Mouse (Mus musculus): ENCODE measurements around the gene Lif. TPM values are rescaled to one million over a fixed set of nuclear protein-coding genes. Genes with fewer than 3 reads are reported as not detected.

Gene Lif
- polyA plus RNA-seq, 1 experiment from 2014 or later: 0.04 TPM

DNA sequence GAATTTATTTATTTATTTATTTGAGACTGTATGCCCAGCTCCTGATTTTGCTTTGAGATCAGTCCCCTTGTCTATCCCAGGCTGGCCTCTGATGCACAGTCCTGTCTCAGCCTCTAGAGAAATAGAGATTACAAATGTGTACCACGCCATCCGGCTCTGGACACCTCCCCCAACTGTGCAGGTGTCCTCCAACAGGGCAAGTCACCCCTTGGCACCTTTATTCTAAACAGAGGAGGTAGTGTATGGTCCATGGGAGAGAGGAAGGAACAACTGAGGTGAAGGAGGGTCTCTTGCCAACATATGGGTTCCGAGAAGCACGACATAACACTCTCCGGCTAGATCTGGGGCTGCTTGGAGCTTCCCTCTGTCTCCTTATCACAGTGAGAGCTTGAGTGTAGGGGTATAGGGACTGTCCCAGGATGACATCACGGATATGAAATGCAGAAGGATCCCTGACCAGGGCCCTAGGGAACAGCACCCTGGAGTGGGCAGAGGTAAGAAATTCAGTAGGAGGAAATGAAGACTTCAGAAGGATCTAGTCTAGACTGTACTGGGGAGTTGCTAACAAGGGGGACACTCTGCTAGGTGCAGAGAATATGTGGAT, 22.2 kb upstream of the Lif start:
- Histone ChIP-seq H3K4me3 (replicated peaks) (no peak overlapping the region), H3K9ac (replicated peaks) (no peak overlapping the region), H3K36me3 (no peaks in the 10 kb centered on the region), H3K27me3 (replicated peaks) (no peaks in the 10 kb centered on the region), H3K4me1 (no peaks in the 10 kb centered on the region), H3K27ac (replicated peaks) (no peak overlapping the region), H3K9me3 (replicated peaks) (no peaks in the 10 kb centered on the region), H3K4me2 (no peak overlapping the region)
- ATAC-seq (ENCODE audit: low FRiP score): no peak
- WGBS: 91% methylated on average over 6 of the region's 6 CpGs

DNA sequence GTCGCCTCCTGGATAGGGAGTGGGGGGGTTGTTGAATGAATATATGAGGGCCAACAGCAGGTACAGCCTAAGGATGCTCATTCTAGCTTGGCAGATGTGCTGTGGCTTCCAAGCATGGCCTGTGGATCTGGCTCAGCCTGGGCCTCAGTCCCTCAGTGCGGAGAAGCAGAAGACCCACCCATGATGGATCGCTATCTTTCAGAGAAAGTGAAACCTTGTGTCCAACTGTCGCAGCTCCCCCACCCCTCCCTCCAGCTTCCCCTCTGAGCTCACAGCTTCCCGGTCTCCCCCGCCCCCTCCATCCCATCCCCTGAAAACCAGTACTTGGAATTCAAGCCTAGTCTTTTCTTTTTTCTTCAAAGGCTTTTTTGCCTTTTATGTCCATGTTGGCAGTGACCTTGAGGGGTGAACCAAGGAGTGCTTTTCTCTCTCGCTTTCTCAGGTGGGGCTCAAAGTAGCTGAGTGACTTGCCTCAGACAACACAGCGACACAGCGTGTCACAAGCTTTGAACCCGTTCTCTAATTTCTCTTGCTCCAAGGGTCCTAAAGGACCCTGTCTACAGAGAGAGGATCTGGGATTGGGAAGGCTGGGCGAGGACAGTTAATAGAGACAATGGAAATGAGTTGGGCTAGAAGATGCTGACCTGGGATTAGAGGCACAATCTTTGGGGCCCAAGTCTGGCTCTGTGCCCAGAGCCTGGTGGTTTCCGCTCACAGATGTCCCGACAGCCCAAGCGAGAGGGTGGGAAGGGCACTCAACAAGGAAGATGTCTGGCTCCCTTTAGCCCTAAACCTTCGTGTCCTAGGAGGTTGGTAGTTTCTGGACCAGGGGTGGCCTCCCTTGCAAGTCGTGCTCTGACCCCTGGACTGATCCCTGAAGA, 21.5 kb upstream of the Lif start, which contains the start of gene Osm:
Osm (plus strand) TSS at position 756 of the 881 bp plus-strand sequence.
- H3K9ac ChIP-seq (replicated peaks): no peak within 1 kb of the TSS
- WGBS: 78% methylated on average over 16 of the region's 16 CpGs
- H3K27ac ChIP-seq (replicated peaks): no peak within 1 kb of the TSS
- no peak within 1 kb of the TSS for H3K4me3 ChIP-seq (replicated peaks)
- no peak within 1 kb of the TSS for H3K4me2 ChIP-seq
- no peak for ATAC-seq (ENCODE audit: low FRiP score)
- no peaks in the 10 kb centered on the region for H3K27me3 ChIP-seq (replicated peaks)
- H3K9me3 ChIP-seq (replicated peaks): no peaks in the 10 kb centered on the region
- H3K4me1 ChIP-seq: no peaks in the 10 kb centered on the region
- no peaks in the 10 kb centered on the region for H3K36me3 ChIP-seq

DNA sequence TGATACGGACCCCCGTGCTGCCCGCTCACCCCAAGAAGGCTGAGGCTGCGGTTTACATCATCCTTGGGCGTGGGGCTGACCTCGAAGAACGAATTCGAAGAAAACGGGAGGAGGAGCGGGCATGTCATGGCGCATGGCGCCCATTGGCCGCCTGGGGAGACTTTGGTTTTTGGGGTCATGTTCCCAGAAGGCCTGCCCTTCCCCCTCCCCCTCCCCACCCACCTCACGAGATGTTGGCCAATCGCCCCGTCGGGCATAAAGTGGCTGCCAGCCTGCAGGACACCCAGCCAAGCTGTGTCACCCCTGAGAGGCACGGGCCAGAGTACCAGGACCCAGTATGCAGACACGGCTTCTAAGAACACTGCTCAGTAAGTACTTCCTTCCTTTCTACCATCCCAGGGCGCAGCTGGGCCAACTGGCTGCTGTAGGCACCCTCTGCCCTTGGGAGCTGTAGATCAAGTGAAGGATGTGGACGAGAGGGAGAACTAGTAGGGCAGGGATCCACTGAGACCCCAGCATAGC, 20.8 kb upstream of the Lif start:
- H3K4me2 ChIP-seq: no peak overlapping the region
- H3K9me3 ChIP-seq (replicated peaks): no peaks in the 10 kb centered on the region
- 87% methylated on average over 21 of the region's 21 CpGs for WGBS
- H3K27ac ChIP-seq (replicated peaks): no peak overlapping the region
- no peak for ATAC-seq (ENCODE audit: low FRiP score)
- H3K4me3 ChIP-seq (replicated peaks): no peak overlapping the region
- no peaks in the 10 kb centered on the region for H3K4me1 ChIP-seq
- no peaks in the 10 kb centered on the region for H3K36me3 ChIP-seq
- H3K9ac ChIP-seq (replicated peaks): no peak overlapping the region
- no peaks in the 10 kb centered on the region for H3K27me3 ChIP-seq (replicated peaks)

DNA sequence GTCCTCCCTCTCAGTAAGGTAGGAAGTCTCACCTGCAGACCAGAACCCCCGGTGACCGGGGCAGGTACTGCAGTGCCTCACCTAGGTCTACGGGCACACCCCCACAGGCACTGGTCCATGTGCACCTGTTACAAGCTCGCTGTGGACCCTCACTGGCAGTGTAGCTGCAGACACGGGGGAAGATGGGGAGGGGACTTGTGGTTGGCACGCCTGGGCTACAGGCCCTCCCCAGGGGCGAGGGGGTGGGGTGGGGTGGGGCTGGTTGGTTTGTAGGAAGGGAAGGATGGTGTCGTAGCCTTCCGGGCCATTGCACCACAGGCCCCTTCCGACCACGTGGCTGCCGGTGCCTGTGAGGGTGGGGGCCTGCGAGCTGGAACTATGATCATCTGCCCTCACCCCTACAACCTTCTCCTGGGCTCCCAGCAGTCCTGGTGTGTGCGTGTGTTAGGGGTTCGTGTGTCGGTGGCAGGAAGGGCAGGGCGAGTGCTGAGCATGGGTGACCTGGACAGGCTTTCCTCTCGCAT, 19.9 kb upstream of the Lif start:
- 83% methylated on average over 18 of the region's 18 CpGs for WGBS
- Histone ChIP-seq H3K9ac (replicated peaks) (no peak overlapping the region), H3K36me3 (no peaks in the 10 kb centered on the region), H3K27ac (replicated peaks) (no peak overlapping the region), H3K4me1 (no peaks in the 10 kb centered on the region), H3K4me3 (replicated peaks) (no peak overlapping the region), H3K9me3 (replicated peaks) (no peaks in the 10 kb centered on the region), H3K4me2 (no peak overlapping the region), H3K27me3 (replicated peaks) (no peaks in the 10 kb centered on the region)
- no peak for ATAC-seq (ENCODE audit: low FRiP score)

DNA sequence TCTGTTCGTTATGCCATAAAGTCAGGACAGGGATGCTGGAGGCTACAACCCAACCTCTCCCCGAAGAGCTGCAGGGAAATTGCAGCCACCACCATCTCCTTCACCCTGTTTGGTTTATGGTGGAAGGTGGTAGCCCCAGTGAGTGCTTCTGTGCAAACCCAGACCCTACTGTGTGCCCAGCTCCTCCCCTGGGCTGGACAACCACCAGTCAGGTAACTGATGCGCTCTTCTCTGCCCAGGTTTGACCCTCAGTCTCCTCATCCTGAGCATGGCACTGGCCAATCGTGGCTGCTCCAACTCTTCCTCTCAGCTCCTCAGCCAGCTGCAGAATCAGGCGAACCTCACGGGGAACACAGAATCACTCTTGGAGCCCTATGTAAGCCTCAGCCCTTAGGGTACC, 19.2 kb upstream of the Lif start:
- Histone ChIP-seq H3K27ac (replicated peaks) (no peak overlapping the region), H3K27me3 (replicated peaks) (no peaks in the 10 kb centered on the region), H3K9ac (replicated peaks) (no peak overlapping the region), H3K36me3 (no peaks in the 10 kb centered on the region), H3K4me3 (replicated peaks) (no peak overlapping the region), H3K4me1 (no peaks in the 10 kb centered on the region), H3K4me2 (no peak overlapping the region), H3K9me3 (replicated peaks) (no peaks in the 10 kb centered on the region)
- no peak for ATAC-seq (ENCODE audit: low FRiP score)
- 94% methylated on average over 6 of the region's 6 CpGs for WGBS

DNA sequence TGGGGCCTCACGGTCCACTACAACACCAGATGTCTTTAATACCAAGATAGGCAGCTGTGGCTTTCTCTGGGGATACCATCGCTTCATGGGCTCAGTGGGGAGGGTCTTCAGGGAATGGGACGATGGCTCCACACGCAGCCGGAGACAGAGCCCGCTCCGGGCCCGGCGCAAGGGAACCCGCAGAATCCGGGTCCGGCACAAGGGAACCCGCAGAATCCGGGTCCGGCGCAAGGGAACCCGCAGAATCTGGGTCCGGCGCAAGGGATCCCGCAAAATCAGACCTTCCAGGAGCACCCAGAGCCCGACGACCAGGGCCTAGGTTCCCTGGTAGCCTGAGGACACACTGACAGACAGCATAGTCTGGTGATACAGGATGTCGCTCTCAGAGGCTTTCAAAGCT, 17.7 kb upstream of the Lif start:
- no peaks in the 10 kb centered on the region for H3K9me3 ChIP-seq (replicated peaks)
- H3K27ac ChIP-seq (replicated peaks): no peak overlapping the region
- H3K4me3 ChIP-seq (replicated peaks): no peak overlapping the region
- H3K4me2 ChIP-seq: no peak overlapping the region
- no peaks in the 10 kb centered on the region for H3K4me1 ChIP-seq
- whole genome bisulfite sequencing: 94% methylated on average over 23 of the region's 23 CpGs
- no peaks in the 10 kb centered on the region for H3K36me3 ChIP-seq
- ATAC-seq (ENCODE audit: low FRiP score): no peak
- H3K27me3 ChIP-seq (replicated peaks): no peaks in the 10 kb centered on the region
- no peak overlapping the region for H3K9ac ChIP-seq (replicated peaks)

DNA sequence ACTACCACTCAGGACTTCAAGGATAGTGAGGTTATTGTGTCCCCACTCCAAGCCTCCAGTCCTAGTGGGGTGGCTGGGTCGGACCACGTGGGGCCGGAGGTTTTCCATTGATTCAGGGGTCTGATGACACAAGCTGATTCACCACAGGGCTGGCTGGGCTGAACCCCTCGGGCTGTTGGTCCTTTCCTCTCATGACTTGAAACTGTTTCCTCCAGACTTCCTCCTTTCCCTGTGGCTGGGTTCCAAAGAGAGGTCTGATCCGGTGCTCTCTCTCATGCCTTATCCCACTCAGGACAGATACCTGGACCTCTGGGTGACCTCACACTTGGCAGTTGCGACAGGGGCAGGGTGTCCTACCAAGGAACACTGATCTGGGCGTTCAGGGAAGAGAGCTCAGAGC, 17.2 kb upstream of the Lif start:
- Histone ChIP-seq H3K4me3 (replicated peaks) (no peak overlapping the region), H3K4me2 (no peak overlapping the region), H3K4me1 (no peaks in the 10 kb centered on the region), H3K36me3 (no peaks in the 10 kb centered on the region), H3K9ac (replicated peaks) (no peak overlapping the region), H3K27me3 (replicated peaks) (no peaks in the 10 kb centered on the region), H3K27ac (replicated peaks) (no peak overlapping the region), H3K9me3 (replicated peaks) (no peaks in the 10 kb centered on the region)
- WGBS: 76% methylated on average over 7 of the region's 7 CpGs
- ATAC-seq (ENCODE audit: low FRiP score): no peak

DNA sequence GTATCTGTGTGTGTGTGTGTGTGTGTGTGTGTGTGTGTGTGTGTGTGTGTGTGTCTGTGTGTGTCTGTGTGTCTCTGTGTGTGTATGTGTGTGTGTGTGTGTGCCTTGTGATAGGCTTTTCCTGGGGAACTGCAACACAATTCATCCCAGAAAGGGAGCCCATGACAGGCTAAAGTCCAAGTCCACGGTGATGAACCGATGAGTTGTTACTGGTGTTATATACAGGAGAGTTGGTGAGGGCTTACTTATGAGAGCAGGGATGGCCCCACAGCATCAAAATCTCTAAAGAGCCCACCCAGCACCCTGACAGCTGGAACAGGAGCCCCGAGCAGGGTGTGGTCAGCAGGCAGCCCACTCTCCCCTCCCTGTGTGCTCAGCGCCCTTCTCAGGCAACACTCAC, 16.2 kb upstream of the Lif start:
- no peaks in the 10 kb centered on the region for H3K36me3 ChIP-seq
- no peaks in the 10 kb centered on the region for H3K27me3 ChIP-seq (replicated peaks)
- no peaks in the 10 kb centered on the region for H3K9me3 ChIP-seq (replicated peaks)
- H3K4me1 ChIP-seq: no peaks in the 10 kb centered on the region
- H3K4me3 ChIP-seq (replicated peaks): no peak overlapping the region
- WGBS: 84% methylated on average over 4 of the region's 4 CpGs
- no peak for ATAC-seq (ENCODE audit: low FRiP score)
- H3K4me2 ChIP-seq: no peak overlapping the region
- H3K27ac ChIP-seq (replicated peaks): no peak overlapping the region
- no peak overlapping the region for H3K9ac ChIP-seq (replicated peaks)

DNA sequence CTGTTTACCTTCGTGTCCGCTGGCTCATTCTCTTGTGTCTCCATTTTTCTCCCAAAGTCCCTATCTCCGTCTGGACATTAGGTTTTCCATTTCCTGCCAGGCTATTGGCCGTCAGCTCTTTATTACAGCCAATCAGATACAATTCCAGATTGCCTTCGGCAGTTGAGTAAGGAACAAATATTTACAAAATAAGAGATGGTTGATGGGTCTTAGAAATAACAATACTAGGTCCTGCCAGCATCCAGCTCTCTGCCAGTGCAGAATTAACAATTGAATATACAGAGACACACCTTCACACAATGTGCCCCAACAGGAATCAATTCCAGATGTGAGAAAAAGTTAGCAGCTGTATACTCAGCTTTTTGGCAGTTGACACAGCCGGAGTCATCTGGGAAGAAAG, 11.2 kb upstream of the Lif start:
- WGBS: 80% methylated on average over 6 of the region's 6 CpGs
- no peaks in the 10 kb centered on the region for H3K27me3 ChIP-seq (replicated peaks)
- H3K9ac ChIP-seq (replicated peaks): no peak overlapping the region

DNA sequence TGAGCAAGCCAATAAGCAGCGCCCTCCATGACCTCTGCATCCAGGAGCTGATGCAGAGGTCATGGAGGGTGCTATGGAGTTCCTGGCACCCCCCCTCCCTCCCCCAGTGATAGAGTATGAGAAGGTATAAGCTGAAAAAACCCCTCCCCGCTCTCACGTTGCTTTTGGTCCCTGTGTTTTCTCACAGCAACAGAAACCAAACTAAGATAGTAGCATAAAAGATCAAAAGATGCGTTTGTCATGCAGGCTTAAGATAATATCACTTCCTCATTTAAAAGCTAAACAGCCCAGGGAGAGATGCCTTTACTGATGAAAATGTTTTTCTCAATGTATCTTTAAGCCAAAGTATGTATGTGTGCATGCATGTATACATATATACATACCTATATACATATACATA, 10.7 kb upstream of the Lif start:
- Histone ChIP-seq H3K27ac (replicated peaks) (no peak overlapping the region), H3K9me3 (replicated peaks) (no peaks in the 10 kb centered on the region), H3K9ac (replicated peaks) (no peak overlapping the region), H3K4me1 (no peaks in the 10 kb centered on the region), H3K4me3 (replicated peaks) (no peak overlapping the region), H3K27me3 (replicated peaks) (no peaks in the 10 kb centered on the region), H3K4me2 (no peak overlapping the region), H3K36me3 (no peaks in the 10 kb centered on the region)
- no peak for ATAC-seq (ENCODE audit: low FRiP score)
- WGBS: 80% methylated on average over 4 of the region's 4 CpGs

More for the DNA sequence above, 11.2 kb upstream of the Lif start:
- no peak for ATAC-seq (ENCODE audit: low FRiP score)
- H3K9me3 ChIP-seq (replicated peaks): no peaks in the 10 kb centered on the region
- H3K36me3 ChIP-seq: no peaks in the 10 kb centered on the region
- H3K4me2 ChIP-seq: no peak overlapping the region
- no peak overlapping the region for H3K4me3 ChIP-seq (replicated peaks)
- H3K4me1 ChIP-seq: no peaks in the 10 kb centered on the region
- no peak overlapping the region for H3K27ac ChIP-seq (replicated peaks)

DNA sequence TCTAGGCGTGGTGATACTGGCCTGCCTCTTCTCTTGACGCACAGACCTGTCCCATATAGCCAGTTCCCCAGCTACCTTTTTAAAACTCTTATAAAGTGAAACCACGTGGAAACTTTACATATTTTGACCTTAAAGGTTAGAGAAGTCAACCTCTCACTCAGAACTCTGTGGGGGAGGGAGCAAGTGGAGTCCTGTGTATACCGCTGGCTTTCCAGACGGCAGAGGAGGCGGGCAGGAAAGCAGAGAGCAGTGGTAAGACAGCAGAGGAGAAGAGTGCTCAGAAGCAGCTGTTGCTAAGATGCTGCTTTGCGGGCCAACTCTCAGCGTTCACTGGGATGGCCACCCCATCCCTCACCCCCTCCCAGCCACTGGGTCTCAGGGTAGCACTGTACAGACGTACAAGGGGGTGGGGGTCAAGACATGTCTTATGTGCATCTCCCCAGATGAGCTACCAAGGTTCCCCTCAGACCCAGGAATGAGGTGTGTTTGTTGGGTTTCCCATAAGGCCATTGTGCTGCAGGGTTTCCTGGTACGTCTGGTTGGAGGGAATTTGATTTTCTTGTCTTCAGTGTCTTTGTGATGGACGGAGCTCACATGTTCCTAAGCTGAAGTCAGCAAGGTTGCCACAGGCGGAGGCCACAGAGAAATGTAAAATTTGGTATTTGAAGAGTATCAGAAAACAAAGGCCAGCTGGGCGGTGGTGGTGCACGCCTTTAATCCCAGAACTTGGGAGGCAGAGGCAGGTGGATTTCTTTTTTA, 10.0 kb upstream of the Lif start:
- Histone ChIP-seq H3K4me3 (replicated peaks) (no peak overlapping the region), H3K27me3 (replicated peaks) (no peaks in the 10 kb centered on the region), H3K27ac (replicated peaks) (no peak overlapping the region), H3K36me3 (no peaks in the 10 kb centered on the region), H3K9me3 (replicated peaks) (no peaks in the 10 kb centered on the region), H3K4me2 (no peak overlapping the region), H3K4me1 (no peaks in the 10 kb centered on the region), H3K9ac (replicated peaks) (no peak overlapping the region)
- 82% methylated on average over 14 of the region's 14 CpGs for WGBS
- ATAC-seq (ENCODE audit: low FRiP score): no peak
